Mouse (Mus musculus): ENCODE results near the gene Zfand2b. TPM values are rescaled to one million over a fixed set of nuclear protein-coding genes. Genes with fewer than 3 reads are reported as not detected.

The Zfand2b gene
- 10 to 100 TPM; 27.2 to 29.4 (median 28.0) TPM for total RNA-seq (2022)

DNA sequence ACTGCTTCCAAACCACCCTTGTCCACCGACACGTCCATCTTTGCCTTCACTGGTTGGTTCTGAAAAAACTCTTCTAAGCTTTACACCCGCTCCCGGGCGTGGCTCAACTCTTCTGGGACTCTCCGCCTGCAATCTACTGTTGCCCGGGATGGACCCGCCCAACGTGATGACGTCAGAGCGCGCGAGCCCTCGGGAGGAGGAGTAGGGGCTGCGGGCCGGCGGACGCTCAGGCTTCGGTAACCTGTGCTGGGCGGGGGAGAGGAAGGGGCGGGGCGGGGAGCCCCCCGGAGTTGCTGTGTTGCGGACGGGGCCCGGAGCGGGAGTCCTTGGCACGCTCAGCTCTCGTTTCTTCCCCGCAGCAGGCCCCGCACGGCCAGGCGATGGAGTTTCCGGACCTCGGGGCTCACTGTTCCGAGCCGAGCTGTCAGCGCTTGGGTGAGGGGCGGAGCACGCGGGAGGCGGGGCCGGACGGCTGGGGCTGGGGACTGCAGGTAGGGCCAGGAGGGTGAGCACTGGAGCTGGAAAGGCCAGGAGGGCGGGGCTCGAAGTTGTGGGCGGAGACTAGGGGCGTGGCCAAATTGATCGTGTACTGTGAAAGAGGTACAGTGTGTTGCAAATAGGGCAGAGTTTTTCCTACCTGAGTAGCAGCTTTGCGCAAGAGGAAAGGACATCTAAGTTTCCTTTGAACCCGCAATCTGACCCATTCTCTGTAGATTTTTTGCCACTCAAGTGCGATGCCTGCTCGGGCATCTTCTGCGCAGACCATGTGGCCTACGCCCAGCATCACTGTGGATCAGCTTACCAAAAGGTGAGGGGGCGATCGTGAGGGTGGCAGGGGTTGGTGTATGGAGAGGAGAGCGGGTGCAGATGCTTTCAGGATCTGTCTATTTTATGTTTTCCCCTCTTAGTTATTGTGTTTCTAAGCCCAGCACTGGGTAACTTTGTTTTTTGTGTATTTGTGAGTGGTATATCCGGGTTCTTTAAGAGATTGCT, at the start of gene Zfand2b:
TSS of gene Zfand2b (plus strand) at position 175 of the 993 bp plus-strand sequence.
- DNase-seq (ENCODE audit: low spot score in 2 of 2) = peak; percentile 85 to 93

DNA sequence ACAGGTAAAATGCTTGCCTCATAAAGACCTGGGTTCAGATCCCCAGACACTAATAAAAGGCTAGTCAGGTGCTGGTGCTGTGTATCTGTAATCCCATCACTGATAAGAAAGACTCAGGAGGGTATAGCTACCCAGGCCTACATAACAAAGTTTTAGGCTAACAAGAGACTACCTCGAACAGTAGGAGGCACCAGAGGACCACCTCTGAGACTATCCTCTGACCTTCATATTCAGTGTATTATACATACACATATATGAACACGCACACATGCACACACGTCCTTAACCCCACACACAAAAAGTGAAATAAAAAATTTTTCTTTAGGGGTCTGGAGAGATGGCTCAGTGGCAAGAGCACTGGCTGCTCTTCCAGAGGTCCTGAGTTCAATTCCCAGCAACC, 46.2 kb upstream of the Zfand2b start:
- DNase-seq (ENCODE audit: low spot score in 2 of 2) = no peak

- DNase-seq (ENCODE audit: low spot score in 2 of 2) = peak; percentile 86 to 89
Observed at GRCm38 (mm10) chr1:75124346-75125321, 43.8 kb upstream of the Zfand2b start, which contains the start of gene Nhej1. Gene Nhej1, minus strand, starts transcription at chr1:75125200.

- no peak for DNase-seq (ENCODE audit: low spot score in 2 of 2)
Observed at GRCm38 (mm10) chr1:75125418-75125817, 43.0 kb upstream of the Zfand2b start.

DNA sequence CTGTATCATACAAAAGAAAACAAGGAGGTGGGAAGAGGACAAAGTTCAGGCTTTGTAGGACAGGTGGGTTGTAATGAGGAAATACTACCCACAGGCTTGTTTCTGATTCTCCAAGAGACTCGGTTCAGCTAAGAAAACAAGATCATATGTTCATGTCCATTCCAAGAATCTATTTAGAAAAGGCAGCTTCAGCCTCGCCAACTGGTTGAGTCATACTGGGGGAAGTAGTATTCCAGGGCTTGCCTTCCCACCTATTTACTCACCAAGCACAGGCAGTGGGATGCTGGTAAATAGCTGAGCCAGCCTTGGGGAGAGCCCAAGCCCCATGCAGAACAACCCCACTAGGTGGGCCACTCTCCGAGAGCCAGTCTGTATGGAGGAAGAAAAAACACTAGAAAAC, 39.8 kb upstream of the Zfand2b start:
- DNase-seq (ENCODE audit: low spot score in 2 of 2) = no peak

DNA sequence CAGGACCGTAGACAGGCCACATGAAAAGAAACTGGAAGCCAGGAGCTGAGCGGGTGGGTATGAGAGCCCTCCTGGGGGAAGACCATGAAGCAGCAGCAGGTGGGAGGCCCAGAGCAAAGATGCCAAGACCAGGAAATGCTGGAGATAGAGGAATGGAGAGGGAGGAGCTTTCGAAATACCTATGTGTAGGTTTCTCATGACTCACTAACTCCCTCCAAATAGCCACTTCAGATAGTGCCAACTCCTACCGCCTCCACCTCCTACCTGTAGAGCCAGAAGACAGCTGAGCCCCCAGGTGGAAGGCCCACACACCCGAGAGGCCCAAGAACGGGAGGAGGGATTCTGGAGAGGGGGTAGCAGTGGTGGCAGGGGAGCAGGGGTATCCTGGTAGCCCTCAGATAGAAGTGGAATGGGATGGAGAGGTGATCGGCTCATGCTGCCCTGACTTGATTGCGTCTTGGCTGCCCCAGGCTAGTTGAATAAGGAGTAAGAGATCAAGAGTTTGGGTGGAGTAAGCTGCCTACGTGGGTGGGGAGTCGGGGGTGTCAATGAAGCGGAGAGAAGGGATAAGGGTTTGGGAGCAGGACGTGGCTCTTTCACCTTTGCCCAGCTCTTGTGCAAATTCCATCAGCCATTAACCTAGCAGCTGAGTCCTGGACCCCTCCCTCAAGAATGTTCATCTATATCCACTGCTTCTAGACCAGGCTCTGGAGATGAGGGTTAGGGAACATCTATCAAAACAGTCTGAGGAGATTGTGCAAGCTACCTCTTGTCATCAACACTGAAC, 34.8 kb upstream of the Zfand2b start, which contains the start of gene Slc23a3:
TSS of gene Slc23a3 (minus strand) at position 470 of the 787 bp plus-strand sequence.
- no peak for DNase-seq (ENCODE audit: low spot score in 2 of 2)

DNA sequence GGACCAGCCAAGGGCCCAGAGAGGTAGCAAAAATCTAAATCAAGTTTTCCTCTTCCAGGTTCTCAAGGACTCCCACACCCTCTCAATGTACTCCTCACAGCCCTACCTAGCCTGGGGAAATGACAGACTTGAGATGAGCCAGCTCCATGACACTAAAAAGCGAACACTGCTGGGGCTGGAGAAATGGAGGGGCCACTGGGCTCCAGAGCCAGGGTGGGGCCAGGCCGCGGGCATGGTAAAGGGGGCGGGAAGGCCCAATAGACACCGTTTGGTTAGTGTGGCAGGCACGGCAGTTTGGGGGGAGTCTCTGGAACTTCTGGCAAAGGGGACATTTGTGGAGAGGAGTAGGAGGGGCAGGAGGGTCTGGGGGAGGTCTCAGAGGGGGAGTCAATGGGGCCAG, 32.2 kb upstream of the Zfand2b start:
- no peak for DNase-seq (ENCODE audit: low spot score in 2 of 2)

- DNase-seq (ENCODE audit: low spot score in 2 of 2) = no peak
Observed at GRCm38 (mm10) chr1:75136730-75137129, 31.7 kb upstream of the Zfand2b start.

- no peak for DNase-seq (ENCODE audit: low spot score in 2 of 2)
Observed at GRCm38 (mm10) chr1:75138448-75138847, 30.0 kb upstream of the Zfand2b start.

DNA sequence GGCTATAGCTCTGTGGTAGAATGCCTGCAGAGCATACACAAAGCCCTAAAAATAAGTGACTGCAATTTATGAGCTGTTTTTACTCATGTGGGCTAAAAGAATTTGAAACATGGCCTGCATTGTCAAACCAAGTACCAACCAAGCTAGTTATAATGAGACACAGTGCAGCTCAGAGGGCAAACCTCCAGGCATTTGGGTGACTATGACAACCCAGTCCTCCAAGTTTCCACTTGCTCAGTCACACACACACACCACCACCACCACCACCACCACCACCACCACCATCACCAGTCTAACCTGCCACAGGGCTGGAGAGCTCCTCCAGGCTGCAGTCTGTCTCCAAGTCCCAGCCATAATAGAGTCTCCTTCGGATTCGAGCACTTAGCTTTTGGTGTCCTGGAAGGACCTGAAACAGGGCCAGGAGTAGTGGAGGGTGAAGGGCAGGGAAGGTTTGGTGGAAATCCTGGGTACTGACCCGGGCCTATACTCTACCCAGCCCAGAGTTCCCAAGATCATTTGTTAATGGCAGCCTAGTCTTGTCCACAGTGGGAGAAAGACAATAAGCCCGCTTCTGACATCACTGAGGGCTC, 27.8 kb upstream of the Zfand2b start:
- no peak for DNase-seq (ENCODE audit: low spot score in 2 of 2)

DNA sequence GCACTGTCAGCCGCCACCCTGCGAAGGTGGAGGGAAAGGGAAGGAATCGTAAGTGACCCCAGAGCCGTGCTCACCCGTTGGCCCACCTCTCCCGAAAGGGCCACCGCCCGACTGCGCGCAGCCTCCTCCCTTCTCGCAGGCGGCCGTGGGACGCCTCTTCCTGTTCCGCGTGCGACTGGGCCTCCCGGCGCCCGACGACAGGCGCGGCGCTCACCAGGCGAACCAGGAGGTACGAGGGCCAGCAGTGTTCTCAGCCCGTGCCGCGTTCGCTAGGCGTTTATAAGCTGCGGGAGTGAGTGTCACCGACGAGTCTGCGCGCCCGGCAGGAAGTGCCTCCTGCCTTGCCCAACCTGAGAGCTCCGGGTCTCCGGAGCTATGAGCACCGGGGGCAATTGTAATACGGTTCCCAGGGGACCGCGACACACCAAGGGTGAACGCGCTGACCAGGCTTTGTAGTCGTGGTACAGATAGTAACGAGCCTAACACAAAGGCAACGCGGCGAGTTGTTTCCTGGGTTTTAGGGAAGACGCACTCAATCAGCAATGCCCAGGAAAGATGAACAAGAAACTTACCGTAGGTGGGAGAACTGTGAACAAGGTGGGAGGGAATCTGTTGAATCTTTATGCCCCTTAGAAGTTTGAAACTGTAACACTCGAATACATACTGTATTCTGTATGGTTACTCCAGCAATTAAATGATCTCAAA, 26.8 kb upstream of the Zfand2b start:
- DNase-seq (ENCODE audit: low spot score in 2 of 2) = peak in 1 of 2 experiments; percentile 53

DNA sequence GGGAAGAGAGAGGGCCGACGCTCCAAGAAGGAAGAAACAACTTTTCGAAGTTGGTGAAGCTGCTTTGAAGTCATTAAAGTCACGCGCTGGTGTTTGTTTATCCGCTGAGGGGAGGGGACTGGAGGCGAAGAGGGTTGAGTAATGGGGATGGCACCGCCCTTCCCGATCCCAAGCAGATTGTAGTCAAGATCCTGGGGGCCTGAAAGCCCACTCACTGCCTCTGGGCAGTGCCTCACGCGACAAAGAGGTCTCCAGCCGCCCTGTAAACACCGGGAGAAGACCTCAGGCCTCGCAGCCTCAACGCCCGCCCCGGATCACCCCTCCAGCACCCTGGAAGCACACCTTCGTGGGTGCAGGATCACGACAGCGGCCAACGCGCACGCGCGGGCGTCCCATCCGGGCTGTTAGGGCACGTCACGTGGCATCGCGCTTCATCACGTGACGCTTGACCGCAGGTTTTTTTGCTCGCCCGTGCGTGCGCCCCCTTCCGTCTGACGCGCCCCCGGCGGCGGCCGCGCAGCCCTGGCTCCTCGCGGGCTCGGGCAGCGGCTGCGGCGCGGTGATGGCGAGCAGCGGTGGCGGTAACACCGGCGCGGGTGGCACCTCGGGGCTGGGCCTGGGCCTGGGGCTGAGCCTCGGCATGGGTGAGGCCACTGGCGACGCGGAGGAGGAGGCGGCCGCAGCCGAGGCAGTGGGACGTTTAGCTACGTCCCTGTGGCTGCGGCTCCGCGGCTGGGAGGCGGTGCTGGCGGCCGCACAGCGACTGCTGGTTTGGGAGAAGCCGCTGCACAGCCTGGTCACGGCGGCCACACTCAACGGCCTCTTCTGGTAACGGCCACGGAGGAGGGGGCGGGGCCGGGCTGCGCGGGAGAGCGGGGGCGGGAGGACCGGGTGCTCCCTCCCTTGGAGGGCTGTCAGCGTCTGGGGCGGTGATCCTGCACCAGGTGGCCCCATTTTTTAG, 25.9 kb upstream of the Zfand2b start, which contains the start of the genes Cnppd1 and Retreg2:
TSS of gene Cnppd1 (minus strand) at position 411 of the 961 bp plus-strand sequence.
TSS of gene Retreg2 (plus strand) at position 478 of the 961 bp plus-strand sequence.
- DNase-seq (ENCODE audit: low spot score in 2 of 2) = peak; percentile 96 to 97

DNA sequence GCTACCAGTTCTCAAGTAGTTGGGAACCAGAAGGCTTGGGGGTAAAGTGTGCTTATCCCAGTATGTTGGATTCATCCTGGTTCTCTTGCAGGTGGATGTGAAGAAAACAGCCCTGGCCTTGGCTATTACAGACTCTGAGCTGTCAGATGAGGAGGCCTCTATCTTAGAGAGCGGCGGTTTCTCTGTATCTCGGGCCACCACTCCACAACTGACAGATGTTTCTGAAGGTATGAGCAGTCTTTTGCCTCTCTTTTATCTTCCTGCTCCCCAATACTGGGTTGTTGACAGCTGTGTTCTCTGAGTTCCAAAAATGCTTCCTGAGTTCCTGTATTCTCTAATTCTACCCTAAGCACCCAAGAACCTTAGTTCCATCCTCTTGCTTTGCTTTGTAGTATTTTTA, 22.9 kb upstream of the Zfand2b start:
- no peak for DNase-seq (ENCODE audit: low spot score in 2 of 2)

DNA sequence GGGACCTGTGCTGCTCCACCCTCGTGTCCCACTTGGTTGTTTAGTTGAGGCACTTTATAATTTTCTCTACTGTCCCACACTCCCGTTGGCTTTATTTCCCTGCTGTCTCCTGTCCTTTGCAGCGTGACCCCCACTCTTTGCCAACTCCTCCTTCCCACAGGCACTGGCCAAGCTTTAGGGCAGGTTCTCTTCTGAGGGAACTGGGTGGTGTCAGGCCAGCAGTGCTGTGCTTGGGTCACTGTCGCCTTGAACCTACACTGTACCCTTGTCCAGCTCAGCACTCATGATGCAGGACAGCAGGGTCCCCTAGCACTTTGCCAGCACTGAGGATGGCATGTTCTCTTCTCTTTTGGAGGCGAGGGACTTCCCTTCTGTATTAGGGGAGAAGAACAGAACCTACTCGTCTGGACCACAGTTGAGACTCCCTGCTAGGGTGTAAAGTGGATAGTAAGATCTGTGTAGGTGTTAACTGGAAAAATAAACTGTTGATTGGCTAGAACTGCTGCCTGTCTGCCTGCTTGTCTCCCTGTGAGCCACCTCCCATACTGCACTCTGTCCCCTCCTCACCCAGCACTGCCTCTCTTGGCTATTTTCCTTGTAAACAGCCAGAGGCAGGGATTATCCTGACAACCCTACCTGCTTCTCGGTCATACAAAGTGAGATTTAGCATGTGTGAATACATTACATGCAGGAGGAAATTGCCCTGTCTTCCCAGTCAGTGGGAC, 20.9 kb upstream of the Zfand2b start:
- no peak for DNase-seq (ENCODE audit: low spot score in 2 of 2)

DNA sequence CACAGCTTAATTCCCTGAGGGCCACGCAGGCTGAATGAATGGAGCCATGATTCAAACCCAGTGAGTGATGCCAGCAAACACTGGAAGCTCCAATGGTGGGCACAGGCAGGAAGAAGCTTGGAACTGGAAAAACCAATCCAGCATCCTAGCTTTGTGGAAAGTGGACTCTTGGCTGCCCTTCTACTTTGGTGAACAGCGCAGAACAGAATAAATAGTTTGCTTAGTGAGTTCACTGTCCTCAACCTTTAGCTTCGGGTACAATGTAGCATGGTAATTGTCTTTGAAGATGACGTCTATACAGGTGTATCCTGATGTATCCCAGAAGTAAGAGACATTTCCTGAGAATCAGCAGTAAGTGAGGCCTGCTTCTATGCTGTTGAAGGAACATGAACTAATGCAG, 19.7 kb upstream of the Zfand2b start:
- no peak for DNase-seq (ENCODE audit: low spot score in 2 of 2)

DNA sequence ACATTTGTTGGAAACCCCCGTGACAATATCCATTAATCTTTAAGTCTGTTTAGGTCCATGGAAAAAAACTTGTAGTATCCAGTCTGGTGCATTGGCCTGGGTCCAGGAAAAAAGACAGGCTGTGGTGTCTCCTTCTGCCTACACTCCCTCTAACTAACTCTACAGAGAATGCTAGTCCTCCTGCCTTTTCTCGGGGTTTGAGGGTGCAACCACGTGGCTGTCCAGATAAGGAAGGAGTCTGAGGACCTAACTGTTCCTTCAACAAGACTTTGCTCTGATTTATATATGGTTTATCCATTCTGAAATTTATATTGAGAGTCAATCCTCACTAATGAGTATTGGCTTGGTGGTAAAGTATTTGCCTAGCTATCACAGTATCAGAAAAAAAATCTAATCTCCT, 12.6 kb upstream of the Zfand2b start:
- DNase-seq (ENCODE audit: low spot score in 2 of 2) = no peak

- DNase-seq (ENCODE audit: low spot score in 2 of 2) = no peak
Observed at GRCm38 (mm10) chr1:75158990-75159389, 9.5 kb upstream of the Zfand2b start.
